16 mouse cellular contexts compared by ENCODE assay signal in genomic region chr3:95842503-95843214, GRCm38 (mm10). TPM values are rescaled to one million over a fixed set of nuclear protein-coding genes. Genes with fewer than 3 reads are reported as not detected.
DNase-seq lines count a peak whose midpoint lies in the region; ATAC-seq and TF ChIP-seq lines count a peak whose summit lies in the region.
"Had no signal": no experiment of that assay in that cellular context is flagged by ENCODE, and none has a peak within 500 bp of the region (broad histone marks: within the 10 kb centered on the region; RNA-seq: fewer than 3 reads in every experiment).

No protein-coding gene starts in this region.

- peak; percentile 57 for TF ChIP-seq CTCF in layer of hippocampus, adult 2 months (conservative IDR thresholded peaks at IDR 0.05)

- DNase-seq in CD4-positive, CD25-positive, alpha-beta regulatory T cell, adult 2 months (ENCODE audit: low read depth, low spot score) = peak; percentile 46
- DNase-seq in layer of hippocampus, adult 2 months (ENCODE audit: low spot score in 2 of 2) = no peak
- DNase-seq in layer of hippocampus, postnatal 14 days (ENCODE audit: low spot score in 2 of 2) = no peak
- peak; percentile 50 for DNase-seq in 3T3-L1 (ENCODE audit: low read depth, low spot score)
- DNase-seq in T-cell, adult 2 months (ENCODE audit: low spot score) = peak; percentile 21
- no peak for DNase-seq in cerebellum, adult 9-10 months
- DNase-seq: cerebellum, postnatal 36 days; kidney, adult 18-20 months; lung, adult 2 months; right cerebral cortex, postnatal 25 days had no signal

- no peak overlapping the region for H3K27ac ChIP-seq in layer of hippocampus, adult 2 months
- H3K27ac ChIP-seq: heart, embryonic 15.5 days; limb, embryonic 12.5 days; macrophage; midbrain, embryonic 13.5 days had no signal

- no peak overlapping the region for H3K4me3 ChIP-seq in layer of hippocampus, adult 2 months
- H3K4me3 ChIP-seq: heart, embryonic 15.5 days; limb, embryonic 12.5 days; midbrain, embryonic 13.5 days had no signal

- ATAC-seq in CD4-positive, CD25-positive, alpha-beta regulatory T cell, adult 4 months = no peak
- ATAC-seq in frontal cortex, adult (ENCODE audit: low TSS enrichment) = no peak
- ATAC-seq: midbrain, embryonic 13.5 days had no signal

RNA-seq across cellular contexts. Expression of gene Prpf3, which starts 13.0 kb away (rescaled TPM):
- polyA plus RNA-seq in CD4-positive, CD25-positive, alpha-beta regulatory T cell, adult 4 months (2017; shearing (Covaris generic)) = 10 to 100 TPM; 49.1 to 56.5 TPM
- total RNA-seq in layer of hippocampus, adult 2 months (2021) = 10 to 100 TPM; 33.0 to 38.1 TPM
- total RNA-seq in layer of hippocampus, postnatal 14 days (2021) = 10 to 100 TPM; 28.8 to 30.7 TPM

RNA-seq across cellular contexts. Expression of gene Rprd2, which starts 24.0 kb away (rescaled TPM):
- polyA plus RNA-seq in CD4-positive, CD25-positive, alpha-beta regulatory T cell, adult 4 months (2017; shearing (Covaris generic)) = 10 to 100 TPM; 26.8 to 29.4 TPM
- 10 to 100 TPM; 60.3 to 65.5 TPM for total RNA-seq in layer of hippocampus, adult 2 months (2021)
- total RNA-seq in layer of hippocampus, postnatal 14 days (2021) = 10 to 100 TPM; 60.4 to 63.5 TPM

RNA-seq across cellular contexts. Expression of gene Mrps21, which starts 28.7 kb away (rescaled TPM):
- polyA plus RNA-seq in CD4-positive, CD25-positive, alpha-beta regulatory T cell, adult 4 months (2017; shearing (Covaris generic)) = 100 to 1,000 TPM; 296 to 307 TPM
- total RNA-seq in layer of hippocampus, adult 2 months (2021) = 100 to 1,000 TPM; 155 to 164 TPM
- total RNA-seq in layer of hippocampus, postnatal 14 days (2021) = 100 to 1,000 TPM; 134 to 162 TPM

RNA-seq across cellular contexts. Expression of gene Ciart, which starts 39.4 kb away (rescaled TPM):
- 1 to 10 TPM; 9.1 to 9.7 TPM for polyA plus RNA-seq in CD4-positive, CD25-positive, alpha-beta regulatory T cell, adult 4 months (2017; shearing (Covaris generic))
- total RNA-seq in layer of hippocampus, adult 2 months (2021) = 10 to 100 TPM; 10.3 to 11.7 TPM
- 10 to 100 TPM; 10.1 to 10.9 TPM for total RNA-seq in layer of hippocampus, postnatal 14 days (2021)

RNA-seq across cellular contexts. Expression of gene BC028528, which starts 49.1 kb away (rescaled TPM):
- polyA plus RNA-seq in CD4-positive, CD25-positive, alpha-beta regulatory T cell, adult 4 months (2017; shearing (Covaris generic)) = 1 to 10 TPM; 1.0 to 3.3 TPM
- total RNA-seq in layer of hippocampus, adult 2 months (2021) = 1 to 10 TPM; 3.4 to 4.8 TPM
- total RNA-seq in layer of hippocampus, postnatal 14 days (2021) = 1 to 10 TPM; 6.4 to 9.6 TPM

Comparison
In these comparisons a context has a peak if more than half of its experiments do, and no peak if none do; other contexts are left out.
1. DNase-seq: peak in CD4-positive, CD25-positive, alpha-beta regulatory T cell, adult 2 months (single experiment), 3T3-L1 (single experiment) and T-cell, adult 2 months (single experiment); none in layer of hippocampus, adult 2 months (0 of 2), layer of hippocampus, postnatal 14 days (0 of 2) and cerebellum, adult 9-10 months (single experiment).